Mouse (Mus musculus) heart, adult 18-20 months (tissue): ENCODE measurements at regions not wholly inside any gene's neighbourhood (a gene's known extent, or its start where the extent isn't known, plus 50 kb on each side); places are given as distances from the start of the nearest gene placed in this dataset.
A peak's percentile ranks its signal among the peaks of the same experiment; 100 is the strongest.

Source experiments
- DNase-seq, 2 experiments: peaks; one replicate each; pipeline ENCODE4 v3.0.0; 2021 to 2022; ENCODE audit warnings: mixed read lengths in 1 of 2

DNA sequence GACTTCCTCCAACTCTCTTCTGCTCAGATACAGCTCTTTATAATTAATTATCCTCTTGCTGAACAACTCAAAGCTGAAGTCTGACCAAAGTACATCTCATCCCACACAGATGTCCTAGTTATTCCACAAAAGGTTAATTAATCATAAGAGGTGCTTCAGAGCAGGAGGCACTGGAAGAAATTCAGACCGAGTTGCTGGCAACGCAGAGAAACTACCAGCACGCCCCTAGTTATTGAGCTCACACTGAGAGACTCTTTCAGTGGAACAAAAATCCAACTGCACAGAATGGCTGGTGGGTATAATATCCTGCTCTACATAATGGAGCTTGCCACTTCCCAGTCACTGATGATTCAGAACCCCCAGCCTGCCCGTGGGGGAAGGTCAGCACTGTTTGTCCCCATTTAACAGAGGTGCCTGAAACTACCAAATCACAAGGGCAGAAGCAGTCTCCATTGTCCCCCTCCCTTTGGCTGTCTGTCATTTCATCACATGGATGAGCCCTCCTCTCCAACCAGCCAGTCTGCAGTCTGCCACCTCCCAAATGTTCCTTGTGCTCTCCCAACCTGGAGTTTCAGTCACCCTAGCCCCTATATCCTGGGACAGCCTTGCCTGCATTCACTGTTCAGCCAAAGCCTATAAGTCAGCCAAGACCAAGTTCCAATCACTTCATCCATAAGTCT is 170.3 kb upstream of the Creb1 start:
- no peak for DNase-seq

GRCm38 (mm10) chr1:64343268-64343667 is 189.2 kb upstream of the Creb1 start:
- DNase-seq = no peak

DNA sequence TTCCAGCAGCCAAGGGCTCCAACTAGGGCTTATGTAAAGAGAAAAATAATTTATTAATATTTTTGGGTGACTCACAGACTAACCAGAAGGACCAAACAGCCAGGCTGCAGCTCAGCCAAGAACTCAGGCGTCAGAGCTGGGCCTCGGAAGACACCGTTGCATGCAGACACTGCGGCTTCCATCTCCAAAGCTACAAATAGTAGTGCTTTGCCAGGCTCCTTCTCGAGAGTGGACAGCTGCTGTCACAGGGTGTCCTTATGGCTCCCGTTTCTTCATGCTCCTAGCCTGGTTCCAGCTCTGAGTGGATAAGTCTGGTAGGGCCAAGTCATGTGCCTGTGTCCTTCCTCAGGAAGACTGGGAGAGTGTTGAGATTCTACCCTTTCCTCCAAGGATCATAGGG is 190.8 kb upstream of the Creb1 start:
- peak; percentile 32 to 45 for DNase-seq

- DNase-seq = peak in 1 of 2 experiments; percentile 5
These were observed 193.9 kb upstream of the Creb1 start for GRCm38 (mm10) chr1:64338575-64338961.

DNA sequence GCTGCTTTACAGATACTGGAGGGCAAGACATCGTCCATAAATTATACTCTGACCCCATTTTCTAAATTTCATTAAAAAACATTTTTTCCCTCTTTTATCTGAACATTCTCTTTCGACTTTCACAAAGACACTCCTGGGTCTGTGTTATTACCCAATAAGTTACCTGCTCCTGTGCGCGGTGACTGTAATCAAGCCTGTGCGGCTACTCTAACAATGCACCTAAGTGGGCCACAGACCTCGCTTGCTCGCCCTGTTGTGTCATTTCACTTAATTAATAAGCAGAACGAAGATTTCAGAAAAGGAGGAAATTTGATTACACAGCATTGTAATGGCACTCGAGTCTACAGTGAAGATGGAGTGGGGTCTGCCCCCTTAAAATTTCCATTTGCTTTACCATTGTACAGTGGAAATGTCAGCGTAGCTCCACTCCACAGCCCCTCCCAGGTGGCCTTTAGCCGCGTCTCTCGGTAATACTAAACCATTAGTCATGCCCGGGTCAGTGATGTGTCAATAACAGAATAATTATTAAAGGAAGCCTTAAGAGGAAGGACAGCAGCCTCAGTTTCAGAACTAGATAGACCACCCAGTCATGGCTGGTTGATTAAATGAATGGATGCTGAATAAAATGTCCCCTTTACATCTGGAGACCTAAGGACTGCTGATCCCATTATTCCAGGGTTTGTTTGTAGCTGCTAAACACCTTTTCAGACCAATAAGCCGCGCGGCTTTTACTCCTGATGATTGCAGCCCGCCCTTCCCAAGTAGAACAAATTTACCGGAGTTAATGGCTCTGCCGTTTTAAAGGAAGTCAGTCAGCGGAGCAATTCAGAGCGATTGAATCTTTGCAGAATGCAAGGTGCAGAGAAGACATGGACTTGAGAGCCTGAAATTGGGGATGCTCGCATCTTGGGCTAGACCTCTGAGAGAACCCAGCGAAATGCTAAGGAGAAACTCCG is 194.5 kb upstream of the Creb1 start:
- DNase-seq = no peak

DNA sequence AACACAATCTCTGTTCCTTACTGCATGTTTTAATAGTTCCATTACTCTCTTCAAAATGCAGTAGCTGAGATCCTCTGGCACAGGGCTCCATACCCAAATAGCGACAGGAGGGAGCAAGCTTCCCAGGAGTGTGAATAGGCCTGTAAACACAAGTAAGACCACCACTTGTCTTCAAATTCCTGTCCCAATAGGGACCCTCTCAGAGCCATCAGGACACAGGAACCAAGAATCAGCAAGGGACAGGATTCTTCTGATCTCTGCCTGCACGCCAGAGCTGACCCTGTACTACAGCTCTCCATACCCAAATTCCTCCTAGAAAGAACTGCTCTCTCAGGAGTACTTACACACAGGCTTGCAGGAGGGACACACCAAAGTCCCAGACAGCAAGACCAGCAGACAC is 200.9 kb upstream of the Creb1 start:
- no peak for DNase-seq

DNA sequence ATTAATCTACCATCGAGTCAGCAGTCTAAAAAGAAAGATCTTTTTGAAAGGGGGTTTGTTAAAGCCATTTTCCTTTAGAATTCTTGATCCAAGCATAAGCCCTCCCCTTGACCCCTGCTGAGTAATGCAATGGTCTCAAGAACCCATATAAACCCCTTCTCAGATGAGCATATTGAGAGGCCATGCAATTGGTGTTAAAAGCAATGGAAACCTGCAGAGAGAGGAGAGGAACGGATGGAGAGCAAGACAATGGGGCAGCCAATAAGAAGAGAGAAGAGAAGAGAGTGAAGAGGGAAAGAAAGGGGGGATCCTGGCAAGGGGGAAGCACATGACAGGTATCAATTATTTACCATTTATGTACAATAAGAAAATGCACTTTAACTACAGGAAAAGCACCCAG is 201.7 kb upstream of the Creb1 start:
- DNase-seq = no peak

GRCm38 (mm10) chr1:64322197-64322596 is 200.1 kb upstream of the Klf7 start:
- DNase-seq = no peak

- no peak for DNase-seq
These were observed 197.1 kb upstream of the Klf7 start for GRCm38 (mm10) chr1:64319155-64319582.

DNA sequence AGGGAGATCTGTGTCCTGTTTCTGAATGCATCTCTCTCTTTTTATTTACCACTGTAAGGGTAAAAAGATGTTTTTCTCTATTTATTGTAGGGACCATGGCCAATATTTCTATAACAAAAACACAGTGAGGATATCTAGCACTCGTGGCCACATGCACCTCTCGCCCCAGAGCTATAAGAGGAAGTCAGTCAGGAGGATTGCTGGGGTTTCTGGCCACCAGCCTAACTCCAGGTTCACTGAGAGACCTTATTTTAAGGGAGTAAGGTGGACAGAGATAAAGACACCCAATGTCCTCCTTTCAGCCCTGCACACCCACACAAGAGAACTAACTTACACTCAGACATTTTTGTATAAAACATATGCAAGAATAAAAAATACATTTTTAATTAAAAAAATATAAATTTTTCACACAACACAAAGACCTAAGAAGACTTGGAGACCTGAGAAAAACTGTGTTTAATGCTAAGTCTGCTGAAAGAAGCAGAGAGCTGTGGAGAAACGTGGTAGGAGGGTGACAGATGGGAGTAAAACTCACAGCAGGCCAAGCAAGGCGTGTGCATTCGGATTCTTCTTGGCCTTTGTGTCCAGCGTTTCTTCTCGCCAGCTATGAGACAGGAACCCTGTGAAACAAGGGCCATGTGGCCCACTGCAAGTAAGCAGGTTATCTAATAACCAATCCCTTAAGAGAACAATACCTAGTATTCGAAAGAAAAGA is 196.5 kb upstream of the Klf7 start:
- DNase-seq = no peak

- peak in 1 of 2 experiments; percentile 41 for DNase-seq
These were observed 195.1 kb upstream of the Klf7 start for GRCm38 (mm10) chr1:64317032-64317636.

- DNase-seq = no peak
These were observed 189.3 kb upstream of the Klf7 start for GRCm38 (mm10) chr1:64311371-64311770.

GRCm38 (mm10) chr1:64308560-64308959 is 186.5 kb upstream of the Klf7 start:
- no peak for DNase-seq

DNA sequence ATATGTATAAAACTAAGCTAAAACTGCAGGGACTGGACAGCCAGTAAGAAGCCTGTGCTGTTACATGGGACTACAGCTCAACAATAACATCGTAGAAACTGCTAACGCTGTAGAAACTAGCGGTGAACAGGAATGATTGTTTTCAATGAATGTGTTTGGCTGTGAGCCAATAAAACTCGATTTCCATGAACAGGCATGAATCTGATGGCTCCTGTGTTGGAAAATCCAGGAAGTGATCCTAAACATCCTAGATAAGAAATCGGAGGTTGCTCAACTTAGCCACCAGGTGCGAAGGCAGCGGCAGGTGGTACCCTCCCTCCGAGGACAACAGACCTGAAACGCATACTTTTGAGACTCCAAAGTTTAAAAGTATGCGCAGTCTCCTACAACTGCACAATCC is 186.0 kb upstream of the Klf7 start:
- peak in 1 of 2 experiments; percentile 23 for DNase-seq

- peak; percentile 87 to 93 for DNase-seq
These were observed 183.5 kb upstream of the Klf7 start for GRCm38 (mm10) chr1:64305427-64306213.

GRCm38 (mm10) chr1:64302833-64303358 is 180.8 kb upstream of the Klf7 start:
- peak; percentile 81 to 82 for DNase-seq

GRCm38 (mm10) chr1:64301530-64302061 is 179.5 kb upstream of the Klf7 start:
- peak; percentile 71 to 86 for DNase-seq

DNA sequence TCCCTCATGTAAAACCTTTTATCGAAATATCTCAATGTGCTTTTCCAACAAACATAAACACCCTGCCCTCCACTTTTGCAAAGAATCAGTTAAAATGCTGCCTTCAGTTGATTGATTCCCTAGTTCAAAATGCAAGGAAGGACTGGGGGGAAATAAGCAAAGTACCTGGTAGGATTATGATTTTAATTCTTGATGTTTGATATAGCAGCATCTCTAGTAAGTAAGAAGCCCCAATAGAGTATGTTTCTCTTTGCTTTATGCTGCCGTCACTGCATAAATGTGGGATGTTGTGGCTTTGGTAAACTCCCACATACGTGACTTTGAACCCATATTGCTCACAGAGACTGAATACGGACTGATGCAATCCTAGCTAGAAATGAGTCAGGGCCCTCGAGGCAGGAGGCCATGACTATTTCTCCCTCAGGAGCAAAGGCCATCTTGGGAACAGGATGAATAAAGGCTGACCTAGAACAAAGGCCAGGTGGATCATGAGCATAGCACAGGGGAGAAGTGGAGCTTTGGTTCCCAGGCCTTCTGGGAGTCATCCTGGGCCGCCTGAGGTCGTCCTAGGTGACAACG is 179.0 kb upstream of the Klf7 start:
- DNase-seq = no peak

DNA sequence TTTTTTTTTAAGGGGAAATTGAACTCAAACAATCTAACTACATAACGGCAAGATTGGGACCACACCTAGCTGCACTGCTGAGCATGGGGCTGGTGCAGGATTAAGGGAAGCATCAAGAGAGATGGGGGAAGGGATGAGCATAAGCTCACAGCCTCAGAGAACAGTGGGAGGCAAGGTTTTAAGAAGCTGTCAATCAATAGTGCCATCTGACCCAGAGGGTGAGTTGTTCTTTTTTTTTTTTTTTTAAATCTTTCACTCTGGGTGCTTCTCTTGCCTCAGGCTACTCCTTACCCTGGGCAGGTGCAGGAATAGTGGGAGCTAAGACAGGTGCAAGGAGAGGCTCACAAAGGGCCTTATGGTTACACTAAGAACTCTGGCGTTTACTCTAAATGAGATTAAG is 176.9 kb upstream of the Klf7 start:
- DNase-seq = no peak

DNA sequence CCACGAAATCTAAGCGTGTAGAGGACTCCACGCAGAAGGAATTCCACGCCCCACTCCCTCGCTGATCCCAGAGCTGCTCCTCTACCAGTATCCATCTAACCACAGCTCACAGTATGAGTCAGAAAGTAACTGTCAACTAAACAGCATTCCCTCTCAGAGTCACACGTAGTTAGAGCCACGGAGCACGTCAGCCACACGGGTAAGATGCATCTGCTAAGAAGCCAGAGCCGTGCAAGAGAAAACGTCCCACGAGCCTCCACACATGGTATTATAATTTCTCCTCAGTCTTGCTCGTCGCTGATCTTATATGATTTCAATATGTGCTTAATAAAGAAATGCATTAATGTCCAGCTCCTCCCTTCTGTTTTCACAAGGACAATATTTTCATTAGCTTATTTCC is 176.1 kb upstream of the Klf7 start:
- no peak for DNase-seq

DNA sequence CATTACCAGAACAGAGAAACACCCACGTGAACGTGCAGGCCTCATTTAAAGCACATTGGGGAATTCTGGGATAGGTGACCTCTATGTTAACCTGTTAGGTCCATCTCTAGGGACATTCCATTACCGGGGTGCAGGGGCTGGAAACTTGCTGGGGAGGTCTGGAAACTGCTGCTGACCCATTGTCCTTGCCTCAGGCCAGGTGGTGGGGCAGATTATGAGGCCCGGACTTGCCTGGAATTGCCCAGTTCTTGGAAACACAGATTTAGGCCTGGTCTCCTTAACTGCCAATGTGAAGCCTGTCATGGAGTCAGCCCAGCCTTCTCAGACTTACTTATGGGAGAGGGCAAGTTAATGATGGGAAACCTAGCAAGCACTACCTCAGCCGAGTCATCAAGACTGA is 175.3 kb upstream of the Klf7 start:
- no peak for DNase-seq
